Mouse (Mus musculus) NIH3T3 (cell line): ENCODE data around the gene Plod3.
"Not testable (repeated sequence)": the region's sequence is repeated elsewhere in the genome, so short reads cannot be mapped to it uniquely, and the experiment has no call there.

Experiments
- DNase-seq: peaks from one replicate; pipeline ENCODE4 v3.0.0-alpha.2; 2012; ENCODE audit warnings: low read depth

The Plod3 gene

DNA sequence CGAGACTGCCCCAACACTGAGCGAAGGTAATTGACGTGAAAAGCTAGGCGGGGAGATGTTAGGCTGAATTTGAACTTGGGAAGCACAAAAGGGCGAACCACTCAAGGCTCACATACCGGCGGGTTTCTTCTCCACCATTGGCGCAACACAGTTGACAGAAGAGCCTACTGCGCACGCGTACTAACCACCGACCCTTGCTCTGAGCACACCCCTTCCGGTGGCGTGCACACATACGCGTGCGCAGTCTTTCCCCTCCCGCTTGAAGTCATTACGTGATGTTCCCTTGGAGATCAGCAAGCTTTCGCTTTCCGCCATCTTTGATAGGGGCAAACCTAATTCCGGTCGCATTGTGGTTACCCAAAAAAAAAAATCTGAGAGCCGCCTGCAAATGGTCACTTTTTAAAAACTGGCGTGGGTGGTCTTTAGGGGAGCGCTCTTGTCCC, at the start of gene Plod3:
TSS of gene Plod3 (plus strand) at position 325 of the 443 bp plus-strand sequence.
- peak; percentile 100 for DNase-seq

- DNase-seq, result no peak
Observed at GRCm38 (mm10) chr5:136937621-136938020, 49.2 kb upstream of the Plod3 start.

- DNase-seq, result no peak
Observed at GRCm38 (mm10) chr5:136939284-136939683, 47.5 kb upstream of the Plod3 start.

GRCm38 (mm10) chr5:136940029-136940428, 46.8 kb upstream of the Plod3 start:
- DNase-seq, result not testable (repeated sequence)

GRCm38 (mm10) chr5:136940845-136941560, 45.8 kb upstream of the Plod3 start:
- DNase-seq, result no peak

DNA sequence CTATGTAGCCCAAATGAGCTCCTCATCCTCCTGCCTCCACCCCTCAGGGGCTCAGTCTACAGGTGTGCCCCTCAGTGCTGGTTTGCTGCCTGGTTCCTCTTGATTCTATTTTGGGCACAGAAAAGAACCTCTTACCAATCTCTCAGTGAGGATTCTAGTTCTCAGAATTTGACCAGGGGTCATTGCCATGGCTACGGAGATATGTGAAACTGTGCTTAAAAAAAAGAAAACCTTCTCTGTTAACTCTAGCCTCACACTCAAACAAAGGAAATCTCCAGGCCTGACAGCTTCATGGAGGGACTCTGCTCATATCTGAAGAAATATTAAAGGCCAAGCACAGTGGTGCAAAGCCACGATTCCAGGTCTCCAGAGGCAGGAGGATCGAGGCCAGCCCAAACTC, 44.0 kb upstream of the Plod3 start:
- DNase-seq, result no peak

- no peak for DNase-seq
Observed at GRCm38 (mm10) chr5:136943382-136943781, 43.4 kb upstream of the Plod3 start.

DNA sequence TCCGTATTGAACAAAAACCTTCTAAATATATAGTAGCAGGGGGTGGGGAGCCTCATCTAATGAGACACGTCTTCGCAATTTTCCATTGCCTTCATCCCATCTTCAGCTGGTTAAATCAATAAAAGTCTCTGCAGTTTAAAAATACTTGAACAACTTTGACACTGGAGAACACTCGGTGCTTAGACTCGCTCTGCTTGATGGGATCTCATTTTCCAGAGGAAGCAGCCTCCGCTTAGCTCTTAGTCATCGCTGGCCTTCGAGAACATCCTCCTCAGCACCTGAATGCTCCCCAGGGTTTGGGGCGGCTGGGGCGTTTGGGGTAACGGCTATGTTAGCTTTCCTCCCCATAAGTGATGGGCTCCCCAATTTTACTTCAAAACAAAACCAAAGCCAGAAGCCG, 41.7 kb upstream of the Plod3 start:
- no peak for DNase-seq

- DNase-seq, result no peak
Observed at GRCm38 (mm10) chr5:136947874-136948273, 38.9 kb upstream of the Plod3 start.

- not testable (repeated sequence) for DNase-seq
Observed at GRCm38 (mm10) chr5:136949551-136950336, 37.1 kb upstream of the Plod3 start.

DNA sequence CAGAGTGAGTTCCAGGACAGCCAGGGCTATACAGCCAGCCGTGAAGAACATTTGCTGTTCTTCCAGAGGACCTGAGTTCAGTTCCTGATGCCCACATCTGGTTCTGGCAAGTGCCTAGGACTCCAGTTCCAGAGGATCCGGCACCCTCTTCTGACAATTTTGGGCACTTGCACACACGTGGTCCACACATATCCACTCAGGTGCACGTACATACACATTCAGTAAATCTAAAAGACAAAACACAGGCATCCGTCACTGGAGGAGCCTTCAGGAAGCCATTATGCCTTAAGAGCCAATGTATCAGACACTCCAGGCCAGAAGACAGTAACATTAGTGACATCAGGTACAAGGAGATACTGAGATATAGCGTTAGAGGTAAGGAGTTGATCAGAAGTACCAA, 36.3 kb upstream of the Plod3 start:
- DNase-seq, result no peak

GRCm38 (mm10) chr5:136952153-136952552, 34.7 kb upstream of the Plod3 start:
- no peak for DNase-seq

DNA sequence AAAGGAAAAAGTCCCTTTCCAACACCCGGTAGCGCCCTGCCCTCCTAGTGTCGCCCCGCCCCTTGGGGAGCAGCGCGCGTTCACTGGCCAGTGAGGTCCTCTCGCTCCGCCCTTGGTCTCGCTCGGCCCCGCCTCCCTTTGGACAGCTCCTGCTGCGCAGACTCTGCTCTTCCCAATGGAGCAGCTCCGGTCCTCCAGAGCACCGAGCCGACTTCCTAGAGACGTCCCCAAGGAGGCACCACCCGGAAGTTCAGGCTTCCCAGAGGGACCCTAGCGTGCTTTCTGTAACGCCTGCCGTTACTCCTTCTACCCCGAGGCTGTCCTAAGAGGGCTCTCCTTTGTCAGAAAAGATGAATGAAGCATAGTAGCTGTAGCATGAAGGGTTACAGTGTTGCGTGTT, 33.8 kb upstream of the Plod3 start, which contains the start of gene Fis1:
TSS of gene Fis1 (plus strand) at position 261 of the 400 bp plus-strand sequence.
- DNase-seq, result peak; percentile 99

- peak; percentile 68 for DNase-seq
Observed at GRCm38 (mm10) chr5:136953440-136953951, 33.3 kb upstream of the Plod3 start.

DNA sequence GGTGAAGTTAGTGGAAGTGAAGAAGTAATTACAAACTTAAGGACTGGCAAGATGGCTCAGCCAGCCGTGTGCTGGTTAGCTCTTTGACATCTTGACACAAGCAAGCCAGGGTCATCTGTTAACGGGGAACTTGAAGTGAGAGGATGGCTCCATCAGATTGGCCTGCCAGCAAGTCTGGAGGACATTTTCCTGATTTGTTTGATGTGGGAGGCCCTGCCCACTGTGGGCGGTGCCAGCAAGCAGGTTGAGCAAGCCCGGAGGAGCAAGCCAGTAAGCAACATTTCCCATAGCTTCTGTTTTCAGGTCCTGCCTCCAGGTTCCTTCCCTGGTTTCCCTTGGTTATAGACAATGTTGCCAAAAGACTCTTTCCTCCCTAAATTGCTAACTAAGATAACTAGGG, 31.2 kb upstream of the Plod3 start:
- no peak for DNase-seq

GRCm38 (mm10) chr5:136957250-136957649, 29.6 kb upstream of the Plod3 start:
- DNase-seq, result no peak

DNA sequence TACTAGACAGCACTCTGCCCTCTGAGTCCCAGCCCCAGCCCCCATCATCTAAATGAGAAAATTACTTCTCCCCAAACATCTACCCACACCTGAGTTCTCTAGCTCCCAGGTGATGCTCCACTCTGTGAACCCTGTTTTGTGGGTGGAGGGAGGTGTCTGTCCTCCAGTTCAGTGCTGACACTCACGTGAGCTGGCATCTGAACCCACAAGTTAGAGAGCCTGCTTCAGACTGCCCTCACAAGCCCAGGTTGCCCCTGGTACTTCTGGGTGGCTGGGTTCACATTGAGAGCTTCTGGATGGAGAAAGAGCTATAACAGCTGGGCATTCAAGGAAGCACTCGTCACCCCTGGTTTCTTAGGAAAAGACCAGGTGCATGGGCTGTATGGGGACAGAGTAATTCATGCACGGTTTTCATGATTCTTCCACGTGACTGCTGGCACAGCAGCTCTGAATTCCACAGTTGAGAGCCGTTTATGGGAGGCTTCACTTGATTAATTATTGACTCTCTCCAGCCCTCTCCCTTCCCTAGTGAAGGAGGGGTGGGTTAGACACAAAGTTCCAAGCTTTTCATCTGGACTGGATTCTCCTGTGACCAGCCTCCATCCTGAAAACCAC, 27.7 kb upstream of the Plod3 start:
- DNase-seq, result no peak

DNA sequence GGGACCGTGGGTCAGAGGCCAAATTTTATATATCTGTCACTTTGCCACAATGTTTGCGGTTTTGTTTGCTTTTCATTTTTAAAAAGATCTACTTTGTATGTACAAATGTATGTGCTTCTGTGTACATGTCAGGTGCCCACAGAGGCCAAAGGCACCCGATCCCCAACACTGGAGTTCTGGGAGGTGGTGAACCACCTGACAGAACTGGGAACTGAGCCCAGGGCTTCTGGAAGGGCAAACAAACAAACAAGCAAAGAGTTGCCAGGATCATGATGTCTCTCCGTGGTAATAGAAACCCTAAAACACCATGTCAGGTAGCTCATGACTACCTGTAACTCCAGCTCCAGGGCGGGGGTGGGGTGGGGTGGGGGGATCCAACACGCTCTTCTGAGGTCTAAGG, 26.8 kb upstream of the Plod3 start:
- DNase-seq, result no peak

DNA sequence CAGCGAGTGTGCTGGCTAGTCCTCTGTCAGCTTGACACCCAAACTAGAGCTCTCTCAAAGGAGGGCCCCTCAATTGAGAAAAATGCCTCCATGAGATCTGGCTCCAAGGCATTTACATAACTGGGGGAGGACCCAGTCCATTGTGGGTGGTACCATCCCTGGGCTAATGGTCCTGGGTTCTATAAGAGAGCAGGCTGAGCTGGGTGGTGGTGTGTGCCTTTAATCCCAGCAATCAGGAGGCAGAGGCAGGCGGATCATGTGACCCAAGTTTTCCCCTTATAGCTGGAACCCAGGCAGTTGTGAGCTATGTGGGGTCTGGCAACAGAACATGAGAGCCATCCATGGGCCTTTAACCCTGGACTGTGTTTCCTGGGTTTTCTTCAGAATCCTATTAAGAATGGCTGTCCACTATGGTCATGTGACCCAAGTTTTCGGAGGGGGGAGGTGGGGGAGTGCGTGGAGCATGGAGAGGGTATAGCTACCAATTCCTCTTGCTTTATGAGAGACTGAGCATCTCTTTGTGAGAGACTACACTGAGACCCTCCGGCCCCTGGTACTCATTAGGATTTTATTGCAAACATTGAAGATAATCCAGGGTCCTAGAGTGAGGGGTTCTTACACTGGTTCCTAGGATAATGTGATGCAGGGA, 25.4 kb upstream of the Plod3 start:
- peak; percentile 71 for DNase-seq

GRCm38 (mm10) chr5:136961983-136962461, 24.8 kb upstream of the Plod3 start:
- DNase-seq, result peak; percentile 93

GRCm38 (mm10) chr5:136962501-136962900, 24.3 kb upstream of the Plod3 start:
- peak; percentile 88 for DNase-seq
